Mouse (Mus musculus): ENCODE results near the gene Lpp. TPM values are rescaled to one million over a fixed set of nuclear protein-coding genes. Genes with fewer than 3 reads are reported as not detected.

The Lpp gene
- polyA plus RNA-seq, 1 experiment from 2014 or later, result 4.8 TPM

- no peaks in the 10 kb centered on the region for H3K27me3 ChIP-seq (replicated peaks; ENCODE audit: control insufficient read depth, insufficient read depth, low read length)
- no peaks in the 10 kb centered on the region for H3K9me3 ChIP-seq (replicated peaks; ENCODE audit: control insufficient read depth, low read length)
- H3K9ac ChIP-seq (ENCODE audit: low read length), result no peak overlapping the region
- H3K4me1 ChIP-seq (ENCODE audit: control insufficient read depth, insufficient read depth, low read length), result no peaks in the 10 kb centered on the region
- ATAC-seq, result no peak
- H3K4me2 ChIP-seq (ENCODE audit: low read length), result no peak overlapping the region
- no peaks in the 10 kb centered on the region for H3K36me3 ChIP-seq (ENCODE audit: control insufficient read depth, insufficient read depth, low read length)
- no peak for DNase-seq (ENCODE audit: low spot score)
- 94% methylated on average over 3 of the region's 3 CpGs for WGBS
- no peak overlapping the region for H3K27ac ChIP-seq (ENCODE audit: low read depth, low read length)
- no peak overlapping the region for H3K4me3 ChIP-seq (ENCODE audit: low read depth, low read length)
Measured at GRCm38 (mm10) chr16:24567562-24567961, 174.3 kb downstream of the Lpp start.

DNA sequence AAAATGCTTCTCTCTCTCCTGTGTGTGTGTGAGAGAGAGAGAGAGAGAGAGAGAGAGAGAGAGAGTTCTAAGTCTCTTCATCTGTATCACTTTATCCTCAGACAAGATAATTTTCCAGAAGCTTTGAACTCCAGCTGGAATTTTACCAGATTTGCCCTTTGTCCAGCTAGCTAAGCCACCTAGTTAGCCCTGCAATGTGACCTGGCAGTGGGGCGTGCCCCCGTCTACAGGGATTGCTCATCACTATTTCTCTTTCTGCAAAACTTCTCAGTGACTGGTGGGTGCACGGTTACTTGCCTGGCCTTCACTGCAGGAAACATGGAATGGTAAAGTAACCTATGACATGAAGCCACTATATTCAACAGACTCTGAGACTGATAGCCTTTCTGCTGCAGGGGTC is 174.8 kb downstream of the Lpp start:
- no peak overlapping the region for H3K4me3 ChIP-seq (ENCODE audit: low read depth, low read length)
- H3K36me3 ChIP-seq (ENCODE audit: control insufficient read depth, insufficient read depth, low read length), result no peaks in the 10 kb centered on the region
- H3K4me1 ChIP-seq (ENCODE audit: control insufficient read depth, insufficient read depth, low read length), result no peaks in the 10 kb centered on the region
- no peak for DNase-seq (ENCODE audit: low spot score)
- H3K9me3 ChIP-seq (replicated peaks; ENCODE audit: control insufficient read depth, low read length), result no peaks in the 10 kb centered on the region
- no peak overlapping the region for H3K27ac ChIP-seq (ENCODE audit: low read depth, low read length)
- H3K27me3 ChIP-seq (replicated peaks; ENCODE audit: control insufficient read depth, insufficient read depth, low read length), result no peaks in the 10 kb centered on the region
- no peak overlapping the region for H3K9ac ChIP-seq (ENCODE audit: low read length)
- no peak for ATAC-seq
- WGBS, result 90% methylated on average over 3 of the region's 3 CpGs
- H3K4me2 ChIP-seq (ENCODE audit: low read length), result no peak overlapping the region

- Histone ChIP-seq H3K27me3 (replicated peaks; ENCODE audit: control insufficient read depth, insufficient read depth, low read length) (no peaks in the 10 kb centered on the region), H3K4me3 (ENCODE audit: low read depth, low read length) (no peak overlapping the region), H3K4me1 (ENCODE audit: control insufficient read depth, insufficient read depth, low read length) (no peaks in the 10 kb centered on the region), H3K36me3 (ENCODE audit: control insufficient read depth, insufficient read depth, low read length) (no peaks in the 10 kb centered on the region), H3K4me2 (ENCODE audit: low read length) (no peak overlapping the region), H3K9me3 (replicated peaks; ENCODE audit: control insufficient read depth, low read length) (no peaks in the 10 kb centered on the region), H3K27ac (ENCODE audit: low read depth, low read length) (no peak overlapping the region), H3K9ac (ENCODE audit: low read length) (no peak overlapping the region)
- DNase-seq (ENCODE audit: low spot score), result peak; percentile 40
- peak; percentile 54; the same call in 1 of the 2 replicates for ATAC-seq
- WGBS, result 70% methylated on average over 5 of the region's 5 CpGs
Measured at GRCm38 (mm10) chr16:24569681-24570080, 176.4 kb downstream of the Lpp start.

DNA sequence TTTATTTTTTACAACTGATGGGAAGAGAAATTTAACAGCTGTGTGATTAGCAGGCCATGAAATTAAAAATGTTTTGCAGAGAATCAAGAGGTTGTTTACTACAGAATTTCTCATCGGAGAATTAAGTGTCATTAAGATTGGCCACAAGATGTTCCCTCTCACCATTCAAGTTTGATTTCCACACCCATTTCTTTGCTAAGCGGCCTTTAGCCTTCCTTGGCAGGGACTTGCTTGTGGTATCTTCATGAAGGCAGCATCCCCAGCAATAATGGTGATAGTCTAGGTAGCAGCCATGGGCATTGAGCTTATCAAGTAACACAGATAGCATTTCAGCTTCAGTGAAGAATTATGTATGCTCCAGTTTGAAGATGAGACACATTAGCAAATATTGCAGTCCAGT is 183.7 kb downstream of the Lpp start:
- no peaks in the 10 kb centered on the region for H3K36me3 ChIP-seq (ENCODE audit: control insufficient read depth, insufficient read depth, low read length)
- H3K27me3 ChIP-seq (replicated peaks; ENCODE audit: control insufficient read depth, insufficient read depth, low read length), result no peaks in the 10 kb centered on the region
- H3K27ac ChIP-seq (ENCODE audit: low read depth, low read length), result no peak overlapping the region
- no peak for DNase-seq (ENCODE audit: low spot score)
- ATAC-seq, result no peak
- WGBS, result 90% methylated on average over 2 of the region's 2 CpGs
- H3K4me3 ChIP-seq (ENCODE audit: low read depth, low read length), result no peak overlapping the region
- no peak overlapping the region for H3K4me2 ChIP-seq (ENCODE audit: low read length)
- H3K9me3 ChIP-seq (replicated peaks; ENCODE audit: control insufficient read depth, low read length), result no peaks in the 10 kb centered on the region
- H3K9ac ChIP-seq (ENCODE audit: low read length), result no peak overlapping the region
- no peaks in the 10 kb centered on the region for H3K4me1 ChIP-seq (ENCODE audit: control insufficient read depth, insufficient read depth, low read length)

DNA sequence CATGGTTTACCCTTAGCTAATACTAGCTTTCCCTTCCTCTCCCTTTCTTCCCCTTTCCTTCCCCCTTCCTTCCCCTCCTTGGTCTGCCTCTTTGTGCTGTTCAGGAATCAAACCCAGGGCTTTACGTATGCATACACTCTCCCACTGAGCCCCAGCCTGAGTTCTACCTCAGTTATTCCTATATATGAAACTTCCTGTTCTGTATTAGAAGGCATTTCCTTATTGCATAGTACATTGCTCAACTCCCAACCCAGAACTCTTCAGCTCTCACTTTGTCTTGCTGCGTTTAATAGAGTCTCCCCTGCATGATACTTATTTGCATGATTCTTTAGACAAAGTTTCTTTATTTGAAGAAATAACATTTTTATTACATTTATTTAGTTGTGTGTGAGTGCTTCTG is 184.5 kb downstream of the Lpp start:
- ATAC-seq (no peak), DNase-seq (ENCODE audit: low spot score) (no peak)
- Histone ChIP-seq H3K9ac (ENCODE audit: low read length) (no peak overlapping the region), H3K27ac (ENCODE audit: low read depth, low read length) (no peak overlapping the region), H3K9me3 (replicated peaks; ENCODE audit: control insufficient read depth, low read length) (no peaks in the 10 kb centered on the region), H3K4me2 (ENCODE audit: low read length) (no peak overlapping the region), H3K36me3 (ENCODE audit: control insufficient read depth, insufficient read depth, low read length) (no peaks in the 10 kb centered on the region), H3K4me3 (ENCODE audit: low read depth, low read length) (no peak overlapping the region), H3K4me1 (ENCODE audit: control insufficient read depth, insufficient read depth, low read length) (no peaks in the 10 kb centered on the region), H3K27me3 (replicated peaks; ENCODE audit: control insufficient read depth, insufficient read depth, low read length) (no peaks in the 10 kb centered on the region)
- 95% methylated on average over 2 of the region's 2 CpGs for whole genome bisulfite sequencing

- Histone ChIP-seq H3K4me1 (ENCODE audit: control insufficient read depth, insufficient read depth, low read length) (no peaks in the 10 kb centered on the region), H3K4me3 (ENCODE audit: low read depth, low read length) (no peak overlapping the region), H3K4me2 (ENCODE audit: low read length) (no peak overlapping the region), H3K36me3 (ENCODE audit: control insufficient read depth, insufficient read depth, low read length) (no peaks in the 10 kb centered on the region), H3K27me3 (replicated peaks; ENCODE audit: control insufficient read depth, insufficient read depth, low read length) (no peaks in the 10 kb centered on the region), H3K27ac (ENCODE audit: low read depth, low read length) (no peak overlapping the region), H3K9ac (ENCODE audit: low read length) (no peak overlapping the region), H3K9me3 (replicated peaks; ENCODE audit: control insufficient read depth, low read length) (no peaks in the 10 kb centered on the region)
- DNase-seq (ENCODE audit: low spot score) (no peak), ATAC-seq (no peak)
- WGBS, result 96% methylated on average over 2 of the region's 2 CpGs
Measured at GRCm38 (mm10) chr16:24582847-24583246, 189.5 kb downstream of the Lpp start.

GRCm38 (mm10) chr16:24593535-24593934 is 200.2 kb downstream of the Lpp start:
- H3K36me3 ChIP-seq (ENCODE audit: control insufficient read depth, insufficient read depth, low read length), result no peaks in the 10 kb centered on the region
- H3K4me2 ChIP-seq (ENCODE audit: low read length), result no peak overlapping the region

GRCm38 (mm10) chr16:24594508-24594907 is 201.2 kb downstream of the Lpp start:
- ATAC-seq (no peak), DNase-seq (ENCODE audit: low spot score) (no peak)
- Histone ChIP-seq H3K4me1 (ENCODE audit: control insufficient read depth, insufficient read depth, low read length) (no peaks in the 10 kb centered on the region), H3K27me3 (replicated peaks; ENCODE audit: control insufficient read depth, insufficient read depth, low read length) (no peaks in the 10 kb centered on the region), H3K4me2 (ENCODE audit: low read length) (no peak overlapping the region), H3K4me3 (ENCODE audit: low read depth, low read length) (no peak overlapping the region), H3K9ac (ENCODE audit: low read length) (no peak overlapping the region), H3K9me3 (replicated peaks; ENCODE audit: control insufficient read depth, low read length) (no peaks in the 10 kb centered on the region), H3K36me3 (ENCODE audit: control insufficient read depth, insufficient read depth, low read length) (no peaks in the 10 kb centered on the region), H3K27ac (ENCODE audit: low read depth, low read length) (no peak overlapping the region)
- 88% methylated on average over 5 of the region's 5 CpGs for WGBS

More at GRCm38 (mm10) chr16:24593535-24593934, 200.2 kb downstream of the Lpp start:
- no peaks in the 10 kb centered on the region for H3K27me3 ChIP-seq (replicated peaks; ENCODE audit: control insufficient read depth, insufficient read depth, low read length)
- no peak overlapping the region for H3K27ac ChIP-seq (ENCODE audit: low read depth, low read length)
- DNase-seq (ENCODE audit: low spot score) (no peak), ATAC-seq (no peak)
- H3K4me3 ChIP-seq (ENCODE audit: low read depth, low read length), result no peak overlapping the region
- no peak overlapping the region for H3K9ac ChIP-seq (ENCODE audit: low read length)
- 88% methylated on average over 4 of the region's 4 CpGs for WGBS
- H3K9me3 ChIP-seq (replicated peaks; ENCODE audit: control insufficient read depth, low read length), result no peaks in the 10 kb centered on the region
- H3K4me1 ChIP-seq (ENCODE audit: control insufficient read depth, insufficient read depth, low read length), result no peaks in the 10 kb centered on the region

DNA sequence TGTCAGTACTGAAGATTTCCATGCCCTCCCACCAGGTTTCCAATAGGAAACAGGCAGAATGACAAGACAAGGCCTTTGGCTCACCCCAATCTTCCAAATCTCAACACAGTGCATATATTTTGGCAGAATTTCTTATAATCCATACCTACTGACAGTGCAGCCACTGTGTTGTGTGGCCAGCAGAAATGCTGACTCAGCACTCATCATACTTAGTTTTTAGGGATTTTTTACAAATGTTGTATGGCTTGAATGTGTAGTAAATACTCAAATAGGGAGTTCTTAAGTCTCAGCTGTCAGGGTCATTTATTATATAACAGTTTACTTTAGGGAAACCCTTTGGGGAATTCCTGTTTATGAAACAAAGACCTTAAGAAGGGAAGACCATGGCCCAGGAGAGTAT is 202.2 kb downstream of the Lpp start:
- Histone ChIP-seq H3K4me2 (ENCODE audit: low read length) (no peak overlapping the region), H3K4me3 (ENCODE audit: low read depth, low read length) (no peak overlapping the region), H3K36me3 (ENCODE audit: control insufficient read depth, insufficient read depth, low read length) (no peaks in the 10 kb centered on the region)

More for the DNA sequence above, 202.2 kb downstream of the Lpp start:
- DNase-seq (ENCODE audit: low spot score) (no peak), ATAC-seq (no peak)
- Histone ChIP-seq H3K27ac (ENCODE audit: low read depth, low read length) (no peak overlapping the region), H3K9ac (ENCODE audit: low read length) (no peak overlapping the region), H3K9me3 (replicated peaks; ENCODE audit: control insufficient read depth, low read length) (no peaks in the 10 kb centered on the region), H3K4me1 (ENCODE audit: control insufficient read depth, insufficient read depth, low read length) (no peaks in the 10 kb centered on the region), H3K27me3 (replicated peaks; ENCODE audit: control insufficient read depth, insufficient read depth, low read length) (no peaks in the 10 kb centered on the region)
